Mouse (Mus musculus) kidney, adult 2 months (tissue): Measurements from ENCODE around the gene Arih2. TPM values are rescaled to one million over a fixed set of nuclear protein-coding genes. Genes with fewer than 3 reads are reported as not detected.
"Not testable (repeated sequence)": the region's sequence is repeated elsewhere in the genome, so short reads cannot be mapped to it uniquely, and the experiment has no call there.

Source experiments
- DNase-seq: peaks from one replicate; pipeline ENCODE4 v3.0.0; 2021
- H3K27ac ChIP-seq: fragments of 200-500 bp; 2 replicates; pipeline ENCODE4 v1.5.1; 2012; ENCODE audit warnings: low read depth, low read length, control low read depth, inconsistent platforms; ENCODE audit not compliant: insufficient read depth
- H3K27me3 ChIP-seq: fragments of 200-500 bp; replicated peaks from 2 replicates; pipeline ENCODE4 v1.6.1; 2012; ENCODE audit warnings: mild to moderate bottlenecking, moderate library complexity, low read length, inconsistent platforms; ENCODE audit not compliant: control insufficient read depth, insufficient read depth
- H3K36me3 ChIP-seq: fragments of 200-500 bp; 2 replicates; pipeline ENCODE4 v1.6.1; 2012; ENCODE audit warnings: mild to moderate bottlenecking, moderate library complexity, low read length, inconsistent platforms; ENCODE audit not compliant: control insufficient read depth, insufficient read depth
- H3K4me1 ChIP-seq: fragments of 200-500 bp; 2 replicates; pipeline ENCODE4 v1.6.1; 2011; ENCODE audit warnings: low read length; ENCODE audit not compliant: control insufficient read depth, insufficient read depth
- H3K4me3 ChIP-seq: fragments of 200-500 bp; 2 replicates; pipeline ENCODE4 v1.5.1; 2011; ENCODE audit warnings: mild to moderate bottlenecking, low read depth, low read length, control low read depth; ENCODE audit not compliant: insufficient read depth
- CTCF ChIP-seq: fragments of 200-500 bp; conservative IDR thresholded peaks from 2 replicates; pipeline ENCODE4 v1.5.1; 2011; ENCODE audit warnings: low read depth, mild to moderate bottlenecking, control low read depth, low read length, moderate library complexity, mixed read lengths; ENCODE audit not compliant: insufficient read depth, insufficient read length
- POLR2A ChIP-seq: fragments of 200-500 bp; IDR thresholded peaks from one replicate; pipeline ENCODE4 v1.6.1; 2011; ENCODE audit warnings: low read depth, low read length, control low read depth
- WGBS: fragments of 180-500 bp; shearing (Covaris S2); methylation state at CpG from one replicate; pipeline ENCODE4 v1.1.7; 2018; 5-methylcytosine and 5-hydroxymethylcytosine counted together
- polyA plus RNA-seq: library from polyadenylated mRNA; depleted of rRNA; stranded (reverse); fragments of >200 nt; gene quantifications from 2 replicates; pipeline ENCODE4 v1.2.3, GENCODE M21; 2012

Gene Arih2
- polyA plus RNA-seq, 1 experiment = 36.9 TPM

GRCm38 (mm10) chr9:108673151-108673550, 24.0 kb upstream of the Arih2 start:
- H3K27me3 ChIP-seq = no peaks in the 10 kb centered on the region
- no peak for DNase-seq
- TF ChIP-seq POLR2A (no peak), CTCF (peak; percentile 36; the same call in 1 of the 2 replicates)
- no peak overlapping the region for H3K27ac ChIP-seq
- no peak overlapping the region for H3K4me3 ChIP-seq
- H3K4me1 ChIP-seq = no peaks in the 10 kb centered on the region
- H3K36me3 ChIP-seq = no peaks in the 10 kb centered on the region; the same call in none of the 2 replicates
- 61% methylated on average over 2 of the region's 2 CpGs for WGBS

GRCm38 (mm10) chr9:108669875-108670274, 20.7 kb upstream of the Arih2 start:
- no peaks in the 10 kb centered on the region; the same call in none of the 2 replicates for H3K36me3 ChIP-seq
- no peak for DNase-seq
- H3K4me3 ChIP-seq = no peak overlapping the region
- WGBS = 71% methylated on average over 8 of the region's 8 CpGs
- no peaks in the 10 kb centered on the region for H3K4me1 ChIP-seq
- no peaks in the 10 kb centered on the region for H3K27me3 ChIP-seq
- H3K27ac ChIP-seq = no peak overlapping the region
- TF ChIP-seq CTCF (no peak), POLR2A (no peak)

- Histone ChIP-seq H3K27me3 (no peaks in the 10 kb centered on the region), H3K36me3 (no peaks in the 10 kb centered on the region), H3K4me3 (peak overlapping the region; percentile 69), H3K4me1 (peaks cover 13% of the 10 kb centered on the region), H3K27ac (no peak overlapping the region)
- WGBS = 13% methylated on average over 6 of the region's 6 CpGs
- TF ChIP-seq CTCF (no peak), POLR2A (no peak)
- no peak for DNase-seq
Observed at GRCm38 (mm10) chr9:108662660-108663059, 13.5 kb upstream of the Arih2 start.

GRCm38 (mm10) chr9:108661677-108662612, 12.8 kb upstream of the Arih2 start, which contains the start of gene Slc25a20:
Slc25a20 (plus strand) TSS chr9:108662088.
- TF ChIP-seq CTCF (no peak), POLR2A (no peak)
- DNase-seq = peak; percentile 95
- H3K27me3 ChIP-seq = no peaks in the 10 kb centered on the region
- no peaks in the 10 kb centered on the region for H3K36me3 ChIP-seq
- H3K4me1 ChIP-seq = peaks cover 13% of the 10 kb centered on the region
- peak within 1 kb of the TSS; percentile 49 for H3K27ac ChIP-seq
- peak within 1 kb of the TSS; percentile 69 for H3K4me3 ChIP-seq
- 3% methylated on average over 37 of the region's 37 CpGs for WGBS

GRCm38 (mm10) chr9:108655865-108656264, 6.7 kb upstream of the Arih2 start:
- not testable (repeated sequence) for H3K4me1 ChIP-seq, H3K27me3 ChIP-seq, H3K36me3 ChIP-seq, H3K4me3 ChIP-seq, H3K27ac ChIP-seq, DNase-seq
- WGBS = 83% methylated on average over 7 of the region's 7 CpGs

GRCm38 (mm10) chr9:108654566-108655464, 5.6 kb upstream of the Arih2 start:
- 79% methylated on average over 10 of the region's 10 CpGs for WGBS
- Histone ChIP-seq H3K27ac (no peak overlapping the region), H3K4me3 (no peak overlapping the region), H3K36me3 (no peaks in the 10 kb centered on the region), H3K27me3 (no peaks in the 10 kb centered on the region), H3K4me1 (peaks cover 4% of the 10 kb centered on the region; the same call in 1 of the 2 replicates)
- TF ChIP-seq CTCF (no peak), POLR2A (no peak)
- DNase-seq = no peak
